Mouse (Mus musculus): Measurements from ENCODE around the gene Fgf18. TPM values are rescaled to one million over a fixed set of nuclear protein-coding genes. Genes with fewer than 3 reads are reported as not detected.

Gene Fgf18
- total and polyA plus RNA-seq, 3 experiments, result 0.15 to 0.40 TPM; not detected in 1

GRCm38 (mm10) chr11:33149088-33149436 lies 1.9 kb upstream of the Fgf18 start (continued):
- TF ChIP-seq MAX (IDR thresholded peaks at IDR 0.05; ENCODE audit: low read length), result no peak
- no peak for TF ChIP-seq MEF2A (IDR thresholded peaks at IDR 0.05; ENCODE audit: extremely low read depth, insufficient replicate concordance, low read depth, low read length, poor library complexity, severe bottlenecking)
- no peak for TF ChIP-seq NRF1 (IDR thresholded peaks at IDR 0.05; ENCODE audit: insufficient read depth, low read depth, low read length, poor library complexity, severe bottlenecking)
- TF ChIP-seq GABPA (IDR thresholded peaks at IDR 0.05; ENCODE audit: low read depth, low read length), result no peak
- no peak for TF ChIP-seq USF1 (IDR thresholded peaks at IDR 0.05; ENCODE audit: low read depth, low read length)

- no peak overlapping the region for H3K27ac ChIP-seq (ENCODE audit: control insufficient read depth, low read depth, low read length)
- no peaks in the 10 kb centered on the region for H3K79me2 ChIP-seq (ENCODE audit: control insufficient read depth, insufficient read depth, low read length, poor library complexity)
- H3K36me3 ChIP-seq (ENCODE audit: control insufficient read depth in 1 of 2, insufficient read depth in 2 of 2, low read length in 2 of 2), result peaks cover 12 to 17% of the 10 kb centered on the region in 2 experiments
- H3K4me3 ChIP-seq (ENCODE audit: control insufficient read depth in 1 of 2, insufficient read depth in 1 of 2, low read depth in 2 of 2, low read length in 2 of 2), result no peak overlapping the region
- H3K27me3 ChIP-seq (ENCODE audit: control insufficient read depth in 1 of 2, insufficient read depth in 2 of 2, low read length in 2 of 2), result no peaks in the 10 kb centered on the region
- no peak overlapping the region for H3K9ac ChIP-seq (ENCODE audit: control insufficient read depth, low read depth, low read length, poor library complexity, severe bottlenecking)
- no peaks in the 10 kb centered on the region for H3K9me3 ChIP-seq (replicated peaks; ENCODE audit: insufficient read depth, low read length)
- DNase-seq (ENCODE audit: low read depth, low spot score), result peak; percentile 72
- H3K4me1 ChIP-seq (ENCODE audit: control insufficient read depth in 1 of 2, insufficient read depth in 2 of 2, low read length in 2 of 2), result no peaks in the 10 kb centered on the region
- TF ChIP-seq GABPA (IDR thresholded peaks at IDR 0.05; ENCODE audit: low read depth, low read length) (no peak), MEF2A (IDR thresholded peaks at IDR 0.05; ENCODE audit: extremely low read depth, insufficient replicate concordance, low read depth, low read length, poor library complexity, severe bottlenecking) (no peak), TCF12 (IDR thresholded peaks at IDR 0.05; ENCODE audit: low read depth, low read length) (no peak), ZC3H11A (IDR thresholded peaks at IDR 0.05; ENCODE audit: low read depth, low read length) (no peak), POLR2AphosphoS5 (IDR thresholded peaks at IDR 0.05; ENCODE audit: borderline replicate concordance, low read depth, low read length) (0 out of 2 replicates have a peak, but pooled peaks have one; percentile 32), SMC3 (IDR thresholded peaks at IDR 0.05; ENCODE audit: low read depth, low read length) (peak; percentile 8; the same call in 1 of the 2 replicates), POLR2AphosphoS2 (IDR thresholded peaks at IDR 0.05; ENCODE audit: low read length) (peak; percentile 96), ZNF384 (IDR thresholded peaks at IDR 0.05; ENCODE audit: low read depth, low read length) (no peak), BHLHE40 (IDR thresholded peaks at IDR 0.05; ENCODE audit: borderline replicate concordance, low read depth, low read length) (peak; percentile 3; the same call in 1 of the 2 replicates), UBTF (IDR thresholded peaks at IDR 0.05; ENCODE audit: borderline replicate concordance, insufficient read depth, low read depth, low read length) (no peak), E2F4 (IDR thresholded peaks at IDR 0.05; ENCODE audit: borderline replicate concordance, low read depth, low read length) (peak; percentile 65; the same call in 1 of the 2 replicates), JUND (IDR thresholded peaks at IDR 0.05; ENCODE audit: low read depth, low read length) (no peak), MAFK (IDR thresholded peaks at IDR 0.05; ENCODE audit: borderline replicate concordance, low read depth, low read length) (0 out of 2 replicates have a peak, but pooled peaks have one; percentile 19), MXI1 (IDR thresholded peaks at IDR 0.05; ENCODE audit: low read depth, low read length) (0 out of 2 replicates have a peak, but pooled peaks have one; percentile 22), TBP (IDR thresholded peaks at IDR 0.05; ENCODE audit: low read depth, low read length) (0 out of 2 replicates have a peak, but pooled peaks have one; percentile 36), ZKSCAN1 (IDR thresholded peaks at IDR 0.05; ENCODE audit: low read depth, low read length) (no peak), CHD1 (IDR thresholded peaks at IDR 0.05; ENCODE audit: low read depth, low read length) (no peak), ETS1 (IDR thresholded peaks at IDR 0.05; ENCODE audit: low read depth, low read length) (no peak), SIN3A (IDR thresholded peaks at IDR 0.05; ENCODE audit: low read length) (no peak), GATA1 (IDR thresholded peaks at IDR 0.05; ENCODE audit: low read depth, low read length) (no peak), USF1 (IDR thresholded peaks at IDR 0.05; ENCODE audit: low read depth, low read length) (no peak), MYC (IDR thresholded peaks at IDR 0.05; ENCODE audit: low read depth, low read length) (no peak), CTCF (IDR thresholded peaks at IDR 0.05 in 2 of 3, conservative IDR thresholded peaks at IDR 0.05 in 1 of 3; ENCODE audit: control insufficient read depth in 1 of 3, insufficient read depth in 1 of 3, low read depth in 2 of 3, low read length in 3 of 3, poor library complexity in 1 of 3, severe bottlenecking in 1 of 3) (no peak), RAD21 (IDR thresholded peaks at IDR 0.05; ENCODE audit: low read depth, low read length) (no peak), USF2 (IDR thresholded peaks at IDR 0.05; ENCODE audit: borderline replicate concordance in 1 of 2, insufficient read depth in 1 of 2, low read depth in 1 of 2, low read length in 2 of 2) (no peak), KAT2A (conservative IDR thresholded peaks at IDR 0.05; ENCODE audit: low read depth, low read length) (no peak), MAZ (IDR thresholded peaks at IDR 0.05; ENCODE audit: low read depth, low read length) (peak; percentile 31; the same call in 1 of the 2 replicates), HCFC1 (IDR thresholded peaks at IDR 0.05; ENCODE audit: low read depth, low read length) (no peak), POLR2A (IDR thresholded peaks at IDR 0.05; ENCODE audit: control insufficient read depth in 1 of 2, insufficient read depth in 1 of 2, low read depth in 1 of 2, low read length in 2 of 2, poor library complexity in 1 of 2) (peak in 1 of 2 experiments; percentile 59; a peak in 1 of 4 replicates), RCOR1 (IDR thresholded peaks at IDR 0.05; ENCODE audit: low read depth, low read length) (no peak), TAL1 (IDR thresholded peaks at IDR 0.05; ENCODE audit: low read length) (no peak)
Observed at GRCm38 (mm10) chr11:33148338-33149087, 1.3 kb upstream of the Fgf18 start.

Data from MEL (cell line).